In genomic region chr1:19857250-19857649, GRCm38 (mm10) we compare ENCODE assay signal across 22 mouse cellular contexts.
"Had no signal": no experiment of that assay in that cellular context is flagged by ENCODE, and none has a peak within 500 bp of the region (broad histone marks: within the 10 kb centered on the region; RNA-seq: fewer than 3 reads in every experiment).

No protein-coding gene starts in this region.

- H3K4me2 ChIP-seq: kidney, embryonic 15.5 days; limb, embryonic 13.5 days; liver, embryonic 12.5 days; liver, embryonic 15.5 days; lung, embryonic 15.5 days; midbrain, embryonic 13.5 days; neural tube, embryonic 13.5 days; stomach, embryonic 15.5 days had no signal

- H3K4me3 ChIP-seq: kidney, embryonic 15.5 days; limb, embryonic 10.5 days; limb, embryonic 13.5 days; liver, embryonic 12.5 days; liver, embryonic 15.5 days; lung, embryonic 15.5 days; megakaryocyte, embryonic 14.5 days; midbrain, embryonic 10.5 days; midbrain, embryonic 13.5 days; myocyte; neural tube, embryonic 13.5 days; stomach, embryonic 15.5 days had no signal

- H3K4me1 ChIP-seq: kidney, embryonic 15.5 days; limb, embryonic 10.5 days; limb, embryonic 13.5 days; liver, embryonic 12.5 days; liver, embryonic 15.5 days; lung, embryonic 15.5 days; megakaryocyte, embryonic 14.5 days; midbrain, embryonic 10.5 days; midbrain, embryonic 13.5 days; neural tube, embryonic 13.5 days; stomach, embryonic 15.5 days had no signal

- H3K9me3 ChIP-seq: kidney, embryonic 15.5 days; limb, embryonic 10.5 days; limb, embryonic 13.5 days; liver, embryonic 12.5 days; liver, embryonic 15.5 days; lung, embryonic 15.5 days; megakaryocyte, embryonic 14.5 days; midbrain, embryonic 10.5 days; midbrain, embryonic 13.5 days; neural tube, embryonic 13.5 days; stomach, embryonic 15.5 days had no signal

- ATAC-seq: liver, embryonic 12.5 days; midbrain, embryonic 13.5 days; midbrain, embryonic 16.5 days had no signal

- H3K27me3 ChIP-seq: kidney, embryonic 15.5 days; limb, embryonic 13.5 days; liver, embryonic 12.5 days; liver, embryonic 15.5 days; lung, embryonic 15.5 days; megakaryocyte, embryonic 14.5 days; midbrain, embryonic 13.5 days; neural tube, embryonic 13.5 days; stomach, embryonic 15.5 days had no signal

- H3K27ac ChIP-seq: kidney, embryonic 15.5 days; limb, embryonic 10.5 days; limb, embryonic 13.5 days; liver, embryonic 12.5 days; liver, embryonic 15.5 days; lung, embryonic 15.5 days; midbrain, embryonic 10.5 days; midbrain, embryonic 13.5 days; neural tube, embryonic 13.5 days; stomach, embryonic 15.5 days had no signal

- H3K36me3 ChIP-seq: kidney, embryonic 15.5 days; limb, embryonic 10.5 days; limb, embryonic 13.5 days; liver, embryonic 12.5 days; liver, embryonic 15.5 days; lung, embryonic 15.5 days; midbrain, embryonic 10.5 days; midbrain, embryonic 13.5 days; neural tube, embryonic 13.5 days; stomach, embryonic 15.5 days had no signal

- H3K9ac ChIP-seq: kidney, embryonic 15.5 days; limb, embryonic 13.5 days; liver, embryonic 12.5 days; liver, embryonic 15.5 days; lung, embryonic 15.5 days; midbrain, embryonic 13.5 days; neural tube, embryonic 13.5 days; stomach, embryonic 15.5 days had no signal

- DNase-seq: kidney, postnatal 10 days; kidney, postnatal 36 days; liver; lung, adult 18-20 months; lung, postnatal 10 days; lung, postnatal 36 days; right cerebral cortex, postnatal 25 days; spleen, adult 18-20 months; thymus, postnatal 25 days had no signal
